ENCODE assay signal across 8 mouse cellular contexts in genomic region chr11:83039796-83040195, GRCm38 (mm10). TPM values are rescaled to one million over a fixed set of nuclear protein-coding genes. Genes with fewer than 3 reads are reported as not detected.
A peak's percentile ranks its signal among the peaks of the same experiment; 100 is the strongest.
DNase-seq lines count a peak whose midpoint lies in the region; ATAC-seq lines count a peak whose summit lies in the region.

No protein-coding gene starts in this region.

- no peaks in the 10 kb centered on the region for H3K27me3 ChIP-seq in megakaryocyte, embryonic 14.5 days (replicated peaks)
- no peaks in the 10 kb centered on the region for H3K27me3 ChIP-seq in intestine, embryonic 14.5 days (replicated peaks; ENCODE audit: control insufficient read depth, insufficient read depth, low read length)
- no peaks in the 10 kb centered on the region for H3K27me3 ChIP-seq in stomach, embryonic 14.5 days (ENCODE audit: control insufficient read depth, insufficient read depth, low read length)

- peak overlapping the region; percentile 88 for H3K4me3 ChIP-seq in megakaryocyte, embryonic 14.5 days (replicated peaks)
- peak overlapping the region; percentile 18; the same call in 1 of the 2 replicates for H3K4me3 ChIP-seq in intestine, embryonic 14.5 days (ENCODE audit: low read depth, low read length)
- no peak overlapping the region for H3K4me3 ChIP-seq in stomach, embryonic 14.5 days (ENCODE audit: low read depth, low read length)

- no peaks in the 10 kb centered on the region for H3K36me3 ChIP-seq in megakaryocyte, embryonic 14.5 days (replicated peaks; ENCODE audit: low read length)
- H3K36me3 ChIP-seq in intestine, embryonic 14.5 days (ENCODE audit: control insufficient read depth, insufficient read depth, low read length), result no peaks in the 10 kb centered on the region
- no peaks in the 10 kb centered on the region for H3K36me3 ChIP-seq in stomach, embryonic 14.5 days (ENCODE audit: control insufficient read depth, insufficient read depth, low read length)

- H3K9ac ChIP-seq in intestine, embryonic 14.5 days (ENCODE audit: low read length), result no peak overlapping the region
- no peak overlapping the region for H3K9ac ChIP-seq in stomach, embryonic 14.5 days (replicated peaks; ENCODE audit: low read depth, low read length)

- H3K9me3 ChIP-seq in megakaryocyte, embryonic 14.5 days, result peaks cover 6% of the 10 kb centered on the region
- no peaks in the 10 kb centered on the region for H3K9me3 ChIP-seq in intestine, embryonic 14.5 days (ENCODE audit: control insufficient read depth, low read length)
- no peaks in the 10 kb centered on the region for H3K9me3 ChIP-seq in stomach, embryonic 14.5 days (ENCODE audit: control insufficient read depth, low read depth, low read length)

- peak; percentile 50 for DNase-seq in adrenal gland, adult 2 months
- DNase-seq in adrenal gland, postnatal 4 days (ENCODE audit: low spot score in 2 of 2), result no peak
- no peak for DNase-seq in intestine, embryonic 14.5 days (ENCODE audit: low spot score)
- DNase-seq in layer of hippocampus, adult 11-12 months (ENCODE audit: low spot score), result no peak

- WGBS in intestine, embryonic 14.5 days, result 8% methylated on average over 19 of the region's 19 CpGs
- 13% methylated on average over 19 of the region's 19 CpGs for WGBS in stomach, embryonic 14.5 days

- H3K4me1 ChIP-seq in megakaryocyte, embryonic 14.5 days, result peaks cover 18% of the 10 kb centered on the region
- no peaks in the 10 kb centered on the region for H3K4me1 ChIP-seq in intestine, embryonic 14.5 days (replicated peaks; ENCODE audit: control insufficient read depth, insufficient read depth, low read length)
- no peaks in the 10 kb centered on the region for H3K4me1 ChIP-seq in stomach, embryonic 14.5 days (ENCODE audit: control insufficient read depth, insufficient read depth, low read length)

- peak overlapping the region; percentile 38 for H3K4me2 ChIP-seq in intestine, embryonic 14.5 days (ENCODE audit: low read length)
- H3K4me2 ChIP-seq in stomach, embryonic 14.5 days (replicated peaks; ENCODE audit: low read depth, low read length), result peak overlapping the region; percentile 36

- H3K27ac ChIP-seq in intestine, embryonic 14.5 days (ENCODE audit: low read depth), result no peak overlapping the region
- H3K27ac ChIP-seq in stomach, embryonic 14.5 days (ENCODE audit: low read length), result no peak overlapping the region

- no peak for ATAC-seq in megakaryocyte, adult 5-6 weeks (ENCODE audit: poor library complexity, severe bottlenecking)
- no peak for ATAC-seq in intestine, embryonic 14.5 days (replicated peaks; ENCODE audit: low FRiP score, low TSS enrichment, low read depth)
- ATAC-seq in stomach, embryonic 14.5 days (ENCODE audit: insufficient number of reproducible peaks, insufficient read depth, low FRiP score, low read depth), result no peak
- no peak for ATAC-seq in inflammation-experienced regulatory T-cells, adult 6 months

RNA-seq across cellular contexts. Expression of gene Slfn8, which starts 19.2 kb away (rescaled TPM):
- 1 to 10 TPM; 1.6 to 1.7 TPM for total RNA-seq in adrenal gland, adult 2 months (2021)
- polyA plus RNA-seq in adrenal gland, adult 2 months (2012; rRNA removed), result 0.48 and 0.77 TPM in 2 replicates
- total RNA-seq in adrenal gland, postnatal 4 days (2021), result 1 to 10 TPM in 1 of 2 experiments, under 1 TPM in 1; 0.84 to 1.3 TPM
- polyA plus RNA-seq in megakaryocyte, embryonic 14.5 days (2012; ENCODE audit: insufficient read depth, low replicate concordance), result 1.3 TPM in 1 of 2 replicates, not detected in the other
- 59.7 and 60.5 TPM in 2 replicates for total RNA-seq in megakaryocyte, adult 5-6 weeks (2015)
- 68.3 and 68.6 TPM in 2 replicates for total RNA-seq in megakaryocyte, adult 5-6 weeks (2017)
- polyA plus RNA-seq in intestine, embryonic 14.5 days (2014; fragmentation: Nextera tagmentation; extraction: Ambion mirVana), result 0.43 and 0.51 TPM in 2 replicates
- polyA plus RNA-seq in stomach, embryonic 14.5 days (2014; fragmentation: Nextera tagmentation; extraction: Ambion mirVana), result 0.78 and 0.86 TPM in 2 replicates
- polyA plus RNA-seq in inflammation-experienced regulatory T-cells, adult 6 months (2017; shearing (Covaris generic)), result 10 to 100 TPM; 52.4 to 79.0 (median 67.6) TPM

RNA-seq across cellular contexts. Expression of gene Slfn2, which starts 25.1 kb away (rescaled TPM):
- total RNA-seq in adrenal gland, adult 2 months (2021), result 1 to 10 TPM; 4.5 to 4.9 TPM
- polyA plus RNA-seq in adrenal gland, adult 2 months (2012; rRNA removed), result 0.99 and 1.2 TPM in 2 replicates
- 1 to 10 TPM; 5.2 to 5.3 TPM for total RNA-seq in adrenal gland, postnatal 4 days (2021)
- 9.0 TPM in 1 of 2 replicates, not detected in the other for polyA plus RNA-seq in megakaryocyte, embryonic 14.5 days (2012; ENCODE audit: insufficient read depth, low replicate concordance)
- 344 and 362 TPM in 2 replicates for total RNA-seq in megakaryocyte, adult 5-6 weeks (2015)
- total RNA-seq in megakaryocyte, adult 5-6 weeks (2017), result 890 and 968 TPM in 2 replicates
- polyA plus RNA-seq in intestine, embryonic 14.5 days (2014; fragmentation: Nextera tagmentation; extraction: Ambion mirVana), result 4.6 and 5.4 TPM in 2 replicates
- polyA plus RNA-seq in stomach, embryonic 14.5 days (2014; fragmentation: Nextera tagmentation; extraction: Ambion mirVana), result 3.4 and 4.9 TPM in 2 replicates
- polyA plus RNA-seq in inflammation-experienced regulatory T-cells, adult 6 months (2017; shearing (Covaris generic)), result 100 to 1,000 TPM; 817 to 952 (median 818) TPM

RNA-seq across cellular contexts. Expression of gene Slfn9, which starts 48.2 kb away (rescaled TPM):
- 1 to 10 TPM; 5.3 to 7.5 TPM for total RNA-seq in adrenal gland, adult 2 months (2021)
- 0.91 and 1.2 TPM in 2 replicates for polyA plus RNA-seq in adrenal gland, adult 2 months (2012; rRNA removed)
- total RNA-seq in adrenal gland, postnatal 4 days (2021), result 10 to 100 TPM; 15.7 to 18.1 TPM
- polyA plus RNA-seq in megakaryocyte, embryonic 14.5 days (2012; ENCODE audit: insufficient read depth, low replicate concordance), result 1.9 TPM in 1 of 2 replicates, not detected in the other
- total RNA-seq in megakaryocyte, adult 5-6 weeks (2015), result 39.4 and 40.0 TPM in 2 replicates
- 39.5 and 40.9 TPM in 2 replicates for total RNA-seq in megakaryocyte, adult 5-6 weeks (2017)
- polyA plus RNA-seq in intestine, embryonic 14.5 days (2014; fragmentation: Nextera tagmentation; extraction: Ambion mirVana), result 16.9 and 19.5 TPM in 2 replicates
- polyA plus RNA-seq in stomach, embryonic 14.5 days (2014; fragmentation: Nextera tagmentation; extraction: Ambion mirVana), result 30.6 and 35.9 TPM in 2 replicates
- polyA plus RNA-seq in inflammation-experienced regulatory T-cells, adult 6 months (2017; shearing (Covaris generic)), result 10 to 100 TPM; 23.0 to 30.8 (median 23.2) TPM

Comparison
In these comparisons a context has a peak if more than half of its experiments do, and no peak if none do; other contexts are left out.
1. RNA of gene Slfn8, which starts 19.2 kb away (polyA plus RNA-seq): 52.4 to 79.0 TPM in inflammation-experienced regulatory T-cells, adult 6 months; 1.3 TPM in megakaryocyte, embryonic 14.5 days, 0.78 to 0.86 TPM in stomach, embryonic 14.5 days, 0.48 to 0.77 TPM in adrenal gland, adult 2 months and 0.43 to 0.51 TPM in intestine, embryonic 14.5 days; every median in the first group is over 10 times any median in the second.
2. RNA of gene Slfn2, which starts 25.1 kb away (polyA plus RNA-seq): 817 to 952 TPM in inflammation-experienced regulatory T-cells, adult 6 months; 9.0 TPM in megakaryocyte, embryonic 14.5 days, 4.6 to 5.4 TPM in intestine, embryonic 14.5 days, 3.4 to 4.9 TPM in stomach, embryonic 14.5 days and 0.99 to 1.2 TPM in adrenal gland, adult 2 months; every median in the first group is over 10 times any median in the second.